Mouse (Mus musculus): ENCODE results near the gene Vps50. TPM values are rescaled to one million over a fixed set of nuclear protein-coding genes. Genes with fewer than 3 reads are reported as not detected.
"Not testable (repeated sequence)": the region's sequence is repeated elsewhere in the genome, so short reads cannot be mapped to it uniquely, and the experiment has no call there.

Gene Vps50
- polyA plus RNA-seq, 1 experiment from 2014 or later: 48.7 TPM

- ATAC-seq (ENCODE audit: low read depth): no peak
- Histone ChIP-seq H3K9me3 (no peaks in the 10 kb centered on the region), H3K36me3 (peaks cover 9% of the 10 kb centered on the region), H3K4me3 (no peak overlapping the region), H3K27ac (replicated peaks) (no peak overlapping the region), H3K9ac (no peak overlapping the region), H3K4me1 (replicated peaks) (no peaks in the 10 kb centered on the region), H3K4me2 (no peak overlapping the region), H3K27me3 (no peaks in the 10 kb centered on the region)
- 86% methylated on average over 4 of the region's 4 CpGs for WGBS
Observed at GRCm38 (mm10) chr6:3543862-3544261, 45.7 kb downstream of the Vps50 start.

- Histone ChIP-seq H3K36me3 (peaks cover 9% of the 10 kb centered on the region), H3K9ac (no peak overlapping the region), H3K4me2 (no peak overlapping the region), H3K9me3 (no peaks in the 10 kb centered on the region), H3K27me3 (no peaks in the 10 kb centered on the region), H3K4me3 (no peak overlapping the region), H3K4me1 (replicated peaks) (no peaks in the 10 kb centered on the region), H3K27ac (replicated peaks) (no peak overlapping the region)
- 47% methylated on average over 1 of the region's 1 CpGs for WGBS
- no peak for ATAC-seq (ENCODE audit: low read depth)
Observed at GRCm38 (mm10) chr6:3544970-3545369, 46.8 kb downstream of the Vps50 start.

GRCm38 (mm10) chr6:3548959-3549358 lies 50.8 kb downstream of the Vps50 start:
- Histone ChIP-seq H3K27me3 (no peaks in the 10 kb centered on the region), H3K36me3 (peaks cover 15% of the 10 kb centered on the region), H3K4me1 (replicated peaks) (no peaks in the 10 kb centered on the region), H3K9ac (no peak overlapping the region), H3K27ac (replicated peaks) (no peak overlapping the region), H3K9me3 (no peaks in the 10 kb centered on the region), H3K4me3 (no peak overlapping the region), H3K4me2 (no peak overlapping the region)
- no peak for ATAC-seq (ENCODE audit: low read depth)
- WGBS: 70% methylated on average over 3 of the region's 3 CpGs

- H3K27ac ChIP-seq (replicated peaks): no peak overlapping the region
- no peak overlapping the region for H3K9ac ChIP-seq
- H3K4me3 ChIP-seq: no peak overlapping the region
- no peak overlapping the region for H3K4me2 ChIP-seq
- ATAC-seq (ENCODE audit: low read depth): no peak
- peaks cover 15% of the 10 kb centered on the region for H3K36me3 ChIP-seq
- no peaks in the 10 kb centered on the region for H3K4me1 ChIP-seq (replicated peaks)
- 91% methylated on average over 1 of the region's 1 CpGs for WGBS
- H3K9me3 ChIP-seq: no peaks in the 10 kb centered on the region
- H3K27me3 ChIP-seq: no peaks in the 10 kb centered on the region
Observed at GRCm38 (mm10) chr6:3549992-3550391, 51.8 kb downstream of the Vps50 start.

GRCm38 (mm10) chr6:3552681-3553080 lies 54.5 kb downstream of the Vps50 start:
- H3K36me3 ChIP-seq; H3K4me2 ChIP-seq; H3K27me3 ChIP-seq; H3K9me3 ChIP-seq; H3K27ac ChIP-seq (replicated peaks); H3K9ac ChIP-seq; H3K4me3 ChIP-seq; ATAC-seq (ENCODE audit: low read depth); H3K4me1 ChIP-seq (replicated peaks): not testable (repeated sequence)
- 88% methylated on average over 9 of the region's 9 CpGs for WGBS

- no peaks in the 10 kb centered on the region for H3K4me1 ChIP-seq (replicated peaks)
Observed at GRCm38 (mm10) chr6:3557177-3557576, 59.0 kb downstream of the Vps50 start.

GRCm38 (mm10) chr6:3560009-3560408 lies 61.8 kb downstream of the Vps50 start:
- WGBS: 78% methylated on average over 5 of the region's 5 CpGs
- Histone ChIP-seq H3K4me2 (no peak overlapping the region), H3K36me3 (peaks cover 3% of the 10 kb centered on the region; the same call in 1 of the 2 replicates), H3K4me3 (no peak overlapping the region), H3K9ac (no peak overlapping the region), H3K27ac (replicated peaks) (no peak overlapping the region), H3K9me3 (no peaks in the 10 kb centered on the region), H3K4me1 (replicated peaks) (no peaks in the 10 kb centered on the region), H3K27me3 (no peaks in the 10 kb centered on the region)
- no peak; the same call in 1 of the 2 replicates for ATAC-seq (ENCODE audit: low read depth)

More at GRCm38 (mm10) chr6:3557177-3557576, 59.0 kb downstream of the Vps50 start:
- 94% methylated on average over 4 of the region's 4 CpGs for WGBS
- H3K27ac ChIP-seq (replicated peaks): no peak overlapping the region
- no peak overlapping the region for H3K4me3 ChIP-seq
- H3K9ac ChIP-seq: no peak overlapping the region
- no peak overlapping the region for H3K4me2 ChIP-seq
- no peak for ATAC-seq (ENCODE audit: low read depth)
- H3K36me3 ChIP-seq: peaks cover 9% of the 10 kb centered on the region; the same call in 1 of the 2 replicates
- no peaks in the 10 kb centered on the region for H3K27me3 ChIP-seq
- H3K9me3 ChIP-seq: no peaks in the 10 kb centered on the region

- no peak overlapping the region for H3K27ac ChIP-seq (replicated peaks)
- no peak for ATAC-seq (ENCODE audit: low read depth)
- no peaks in the 10 kb centered on the region for H3K4me1 ChIP-seq (replicated peaks)
- no peak overlapping the region for H3K9ac ChIP-seq
- H3K27me3 ChIP-seq: no peaks in the 10 kb centered on the region
- H3K9me3 ChIP-seq: no peaks in the 10 kb centered on the region
- H3K4me3 ChIP-seq: no peak overlapping the region
- H3K4me2 ChIP-seq: no peak overlapping the region
- H3K36me3 ChIP-seq: peaks cover 11% of the 10 kb centered on the region
Observed at GRCm38 (mm10) chr6:3562301-3562700, 64.1 kb downstream of the Vps50 start.

- H3K27ac ChIP-seq (replicated peaks); ATAC-seq (ENCODE audit: low read depth); H3K27me3 ChIP-seq; H3K9ac ChIP-seq; H3K9me3 ChIP-seq; H3K4me1 ChIP-seq (replicated peaks); H3K4me2 ChIP-seq; H3K4me3 ChIP-seq: not testable (repeated sequence)
- peaks cover 11% of the 10 kb centered on the region; the same call in 1 of the 2 replicates for H3K36me3 ChIP-seq
Observed at GRCm38 (mm10) chr6:3564118-3564517, 65.9 kb downstream of the Vps50 start.

GRCm38 (mm10) chr6:3565005-3565404 lies 66.8 kb downstream of the Vps50 start:
- peaks cover 11% of the 10 kb centered on the region; the same call in 1 of the 2 replicates for H3K36me3 ChIP-seq
- H3K27ac ChIP-seq (replicated peaks): no peak overlapping the region
- WGBS: 93% methylated on average over 4 of the region's 4 CpGs
- no peaks in the 10 kb centered on the region for H3K9me3 ChIP-seq
- H3K4me1 ChIP-seq (replicated peaks): no peaks in the 10 kb centered on the region
- H3K9ac ChIP-seq: no peak overlapping the region
- H3K4me3 ChIP-seq: no peak overlapping the region
- H3K27me3 ChIP-seq: no peaks in the 10 kb centered on the region
- ATAC-seq (ENCODE audit: low read depth): no peak
- H3K4me2 ChIP-seq: no peak overlapping the region

- no peak for ATAC-seq (ENCODE audit: low read depth)
- no peaks in the 10 kb centered on the region for H3K27me3 ChIP-seq
- no peaks in the 10 kb centered on the region for H3K4me1 ChIP-seq (replicated peaks)
- no peak overlapping the region for H3K4me3 ChIP-seq
- H3K36me3 ChIP-seq: peaks cover 12% of the 10 kb centered on the region; the same call in 1 of the 2 replicates
- no peaks in the 10 kb centered on the region for H3K9me3 ChIP-seq
- 89% methylated on average over 1 of the region's 1 CpGs for WGBS
- H3K9ac ChIP-seq: no peak overlapping the region
- H3K27ac ChIP-seq (replicated peaks): no peak overlapping the region
- H3K4me2 ChIP-seq: no peak overlapping the region
Observed at GRCm38 (mm10) chr6:3565667-3566066, 67.5 kb downstream of the Vps50 start.

GRCm38 (mm10) chr6:3567071-3567610 lies 69.0 kb downstream of the Vps50 start:
- H3K27me3 ChIP-seq: no peaks in the 10 kb centered on the region
- H3K4me2 ChIP-seq: no peak overlapping the region
- H3K4me3 ChIP-seq: no peak overlapping the region
- peaks cover 24% of the 10 kb centered on the region for H3K36me3 ChIP-seq
- no peak for ATAC-seq (ENCODE audit: low read depth)
- H3K4me1 ChIP-seq (replicated peaks): no peaks in the 10 kb centered on the region
- no peak overlapping the region for H3K27ac ChIP-seq (replicated peaks)
- H3K9ac ChIP-seq: no peak overlapping the region
- 95% methylated on average over 7 of the region's 7 CpGs for WGBS
- H3K9me3 ChIP-seq: no peaks in the 10 kb centered on the region

- no peak overlapping the region for H3K27ac ChIP-seq (replicated peaks)
- H3K27me3 ChIP-seq: no peaks in the 10 kb centered on the region
- H3K4me1 ChIP-seq (replicated peaks): no peaks in the 10 kb centered on the region
- 84% methylated on average over 2 of the region's 2 CpGs for WGBS
- H3K4me3 ChIP-seq: no peak overlapping the region
- no peak overlapping the region for H3K4me2 ChIP-seq
- ATAC-seq (ENCODE audit: low read depth): no peak
- no peaks in the 10 kb centered on the region for H3K9me3 ChIP-seq
- H3K9ac ChIP-seq: no peak overlapping the region
- H3K36me3 ChIP-seq: peaks cover 28% of the 10 kb centered on the region
Observed at GRCm38 (mm10) chr6:3572221-3572815, 74.1 kb downstream of the Vps50 start.

Data from neural tube, embryonic 13.5 days (tissue).